Mouse (Mus musculus): ENCODE data around the gene Eml6.

GRCm38 (mm10) chr11:29813267-29813666 lies 212.6 kb downstream of the Eml6 start:
- TF ChIP-seq CTCF (IDR thresholded peaks at IDR 0.05; ENCODE audit: control insufficient read depth, insufficient read depth, insufficient replicate concordance, low read depth, low read length) (no peak), POLR2A (IDR thresholded peaks at IDR 0.05; ENCODE audit: control insufficient read depth, low read depth, low read length) (no peak)
